In the genomic region with DNA sequence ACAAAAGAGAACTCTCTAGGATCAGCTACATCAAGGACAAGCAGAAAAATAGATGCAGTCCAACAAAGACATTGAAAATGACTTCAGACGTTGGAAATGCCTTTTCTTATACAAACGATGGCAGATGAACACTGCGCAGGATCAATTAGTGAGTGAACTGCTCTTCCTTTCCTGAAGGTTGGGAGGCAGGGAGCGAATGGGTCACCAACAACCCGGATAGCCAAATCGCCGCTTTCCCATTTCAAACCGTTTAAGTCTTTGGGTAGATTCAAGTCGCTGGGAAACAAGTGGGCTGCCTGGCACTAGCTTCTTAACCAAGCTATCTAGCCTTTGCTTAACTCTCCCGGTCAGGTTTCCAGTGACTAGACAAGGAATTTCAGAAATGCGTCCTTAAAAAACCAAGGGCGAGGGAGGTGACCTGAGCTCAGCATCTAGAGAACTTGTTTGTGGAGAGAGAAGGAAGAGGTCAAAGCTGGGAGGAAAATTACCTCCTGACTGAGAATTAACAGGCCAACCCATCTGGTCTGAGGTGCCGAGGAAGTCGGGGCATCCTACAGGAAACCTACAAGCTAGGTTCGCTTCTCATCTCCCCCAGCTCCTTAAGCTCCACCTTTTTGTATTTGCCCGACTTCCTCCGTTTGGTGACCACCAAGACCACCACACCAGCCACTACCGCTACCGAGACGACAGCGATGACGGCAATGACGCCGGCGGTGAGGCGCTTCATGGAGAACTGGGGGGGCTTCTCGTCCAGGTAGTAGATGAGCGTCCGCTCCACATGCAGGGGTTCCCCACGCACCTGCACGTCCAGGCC, we compare ENCODE assay signal across 8 mouse cellular contexts. TPM values are rescaled to one million over a fixed set of nuclear protein-coding genes. Genes with fewer than 3 reads are reported as not detected.
A peak's percentile ranks its signal among the peaks of the same experiment; 100 is the strongest.
DNase-seq lines count a peak whose midpoint lies in the region; ATAC-seq and TF ChIP-seq lines count a peak whose summit lies in the region.

No protein-coding gene starts in this region.

- no peak for TF ChIP-seq CTCF in spleen, adult 2 months (IDR thresholded peaks at IDR 0.05; ENCODE audit: extremely low read depth, insufficient read depth, insufficient read length, insufficient replicate concordance)

- H3K9me3 ChIP-seq in forebrain, embryonic 16.5 days (ENCODE audit: control insufficient read depth, low read length), result no peaks in the 10 kb centered on the region
- H3K9me3 ChIP-seq in liver, embryonic 13.5 days (replicated peaks), result no peaks in the 10 kb centered on the region

- ATAC-seq in forebrain, embryonic 16.5 days, result peak; percentile 23; the same call in 1 of the 2 replicates
- no peak for ATAC-seq in liver, embryonic 13.5 days (ENCODE audit: low read depth)

- H3K27me3 ChIP-seq in spleen, adult 2 months (ENCODE audit: control insufficient read depth, insufficient read depth, low read length), result peaks cover 18% of the 10 kb centered on the region
- H3K27me3 ChIP-seq in forebrain, embryonic 16.5 days (replicated peaks; ENCODE audit: control insufficient read depth, insufficient read depth, low read length), result peaks cover 47% of the 10 kb centered on the region
- peaks cover 56% of the 10 kb centered on the region for H3K27me3 ChIP-seq in liver, embryonic 13.5 days

- H3K4me3 ChIP-seq in spleen, adult 2 months (ENCODE audit: extremely low read depth, insufficient read depth, insufficient read length), result peak overlapping the region; percentile 45; the same call in 1 of the 2 replicates
- H3K4me3 ChIP-seq in forebrain, embryonic 16.5 days (replicated peaks; ENCODE audit: low read length), result peak overlapping the region; percentile 51
- peak overlapping the region; percentile 32 for H3K4me3 ChIP-seq in liver, embryonic 13.5 days (replicated peaks)

- H3K4me2 ChIP-seq in forebrain, embryonic 16.5 days (ENCODE audit: low read length), result peak overlapping the region; percentile 79
- peak overlapping the region; percentile 50 for H3K4me2 ChIP-seq in liver, embryonic 13.5 days

- H3K4me1 ChIP-seq in spleen, adult 2 months (ENCODE audit: control insufficient read depth, insufficient read depth, insufficient read length), result peaks cover 12% of the 10 kb centered on the region
- H3K4me1 ChIP-seq in forebrain, embryonic 16.5 days (replicated peaks; ENCODE audit: control insufficient read depth, insufficient read depth, low read length), result peaks cover 12% of the 10 kb centered on the region
- H3K4me1 ChIP-seq in liver, embryonic 13.5 days (replicated peaks), result no peaks in the 10 kb centered on the region; the same call in 1 of the 2 replicates

- 17% methylated on average over 31 of the region's 31 CpGs for WGBS in spleen, adult 2 months
- WGBS in forebrain, embryonic 16.5 days, result 7% methylated on average over 31 of the region's 31 CpGs
- WGBS in liver, embryonic 13.5 days (ENCODE audit: insufficient replicate concordance), result 7% methylated on average over 31 of the region's 31 CpGs

- H3K9ac ChIP-seq in forebrain, embryonic 16.5 days (replicated peaks; ENCODE audit: low read depth, low read length), result peak overlapping the region; percentile 32
- no peak overlapping the region for H3K9ac ChIP-seq in liver, embryonic 13.5 days

- no peak for TF ChIP-seq POLR2A in spleen, adult 2 months (IDR thresholded peaks at IDR 0.05; ENCODE audit: low read depth, low read length)

- DNase-seq in spleen, adult 2 months (ENCODE audit: low read depth in 1 of 2, low spot score in 2 of 2), result no peak
- DNase-seq in spleen, postnatal 36 days (ENCODE audit: low spot score in 2 of 2), result no peak
- no peak for DNase-seq in liver, embryonic 13.5 days
- peak; percentile 7 for DNase-seq in retina, postnatal 1 day
- DNase-seq in left cerebral cortex, postnatal 36 days (ENCODE audit: low spot score in 2 of 2), result no peak
- no peak for DNase-seq in testis, postnatal 10 days (ENCODE audit: low spot score)
- no peak for DNase-seq in cerebellum, postnatal 4 days (ENCODE audit: low spot score in 2 of 2)

- H3K36me3 ChIP-seq in spleen, adult 2 months (ENCODE audit: control insufficient read depth, insufficient read depth, low read length), result no peaks in the 10 kb centered on the region
- H3K36me3 ChIP-seq in forebrain, embryonic 16.5 days (ENCODE audit: control insufficient read depth, insufficient read depth), result no peaks in the 10 kb centered on the region
- no peaks in the 10 kb centered on the region for H3K36me3 ChIP-seq in liver, embryonic 13.5 days

- H3K27ac ChIP-seq in spleen, adult 2 months (ENCODE audit: insufficient read depth, low read length), result 0 out of 2 replicates have a peak overlapping the region, but pooled peaks have one; percentile 4
- H3K27ac ChIP-seq in forebrain, embryonic 16.5 days (ENCODE audit: low read length), result no peak overlapping the region
- H3K27ac ChIP-seq in liver, embryonic 13.5 days, result no peak overlapping the region

- intact Hi-C loops in left cerebral cortex, postnatal 36 days (cut with DNase I), result no loop called here

RNA-seq across cellular contexts. Expression of a gene that starts 1.2 kb away (rescaled TPM):
- polyA plus RNA-seq in spleen, adult 2 months (2012; rRNA removed), result 2.7 and 3.7 TPM in 2 replicates
- 0.86 and 0.92 TPM in 2 replicates for polyA plus RNA-seq in forebrain, embryonic 16.5 days (2015; fragmentation: Nextera tagmentation; extraction: Ambion mirVana)
- 0.58 and 0.68 TPM in 2 replicates for polyA plus RNA-seq in liver, embryonic 13.5 days (2015; fragmentation: Nextera tagmentation; extraction: Ambion mirVana)
- under 1 TPM in 1 of 2 experiments, not detected in 1; 0.25 TPM for total RNA-seq in left cerebral cortex, postnatal 36 days (2021)

RNA-seq across cellular contexts. Expression of a gene that starts 42.7 kb away (rescaled TPM):
- polyA plus RNA-seq in spleen, adult 2 months (2012; rRNA removed), result 0.08 TPM in 1 of 2 replicates, not detected in the other
- polyA plus RNA-seq in forebrain, embryonic 16.5 days (2015; fragmentation: Nextera tagmentation; extraction: Ambion mirVana), result not detected in 2 replicates
- not detected in 2 replicates for polyA plus RNA-seq in liver, embryonic 13.5 days (2015; fragmentation: Nextera tagmentation; extraction: Ambion mirVana)
- not detected for total RNA-seq in left cerebral cortex, postnatal 36 days (2021)
